Mouse (Mus musculus) liver, adult 2 months (tissue): Measurements from ENCODE around the gene Ceacam15.

Experiments
- CTCF ChIP-seq: fragments of 200-500 bp; IDR thresholded peaks from 2 replicates; pipeline ENCODE4 v1.5.1; 2011; ENCODE audit warnings: low read depth, low read length, control low read depth
- POLR2A ChIP-seq: fragments of 200-500 bp; IDR thresholded peaks from 2 replicates; pipeline ENCODE4 v1.6.1; 2011; ENCODE audit warnings: low read length, control low read depth; ENCODE audit not compliant: insufficient read depth; ENCODE audit errors: extremely low read depth

DNA sequence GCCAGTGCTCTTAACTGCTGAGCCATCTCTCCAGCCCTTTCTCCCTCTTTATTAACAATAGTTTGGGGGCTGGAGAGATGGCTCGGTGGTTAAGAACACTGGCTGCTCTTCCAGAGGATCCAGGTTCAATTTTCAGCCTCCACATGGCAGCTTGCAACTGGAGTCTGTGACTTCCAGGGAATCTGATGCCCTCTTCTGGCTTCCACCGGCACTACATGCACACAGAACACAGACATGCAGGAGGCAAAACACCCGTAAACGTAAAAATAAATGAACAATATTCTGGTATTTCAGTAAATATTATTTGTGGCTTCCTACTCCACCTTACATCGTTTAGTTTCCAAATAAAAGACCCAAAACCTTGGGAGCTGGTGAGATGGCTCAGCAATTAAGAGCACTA lies 35.1 kb upstream of the Ceacam15 start:
- TF ChIP-seq CTCF (no peak; the same call in 1 of the 2 replicates), POLR2A (no peak)
